9 mouse cellular contexts compared by ENCODE assay signal in genomic region chr9:67012470-67012869, GRCm38 (mm10). TPM values are rescaled to one million over a fixed set of nuclear protein-coding genes. Genes with fewer than 3 reads are reported as not detected.
DNase-seq lines count a peak whose midpoint lies in the region; ATAC-seq and TF ChIP-seq lines count a peak whose summit lies in the region.
"Had no signal": no experiment of that assay in that cellular context is flagged by ENCODE, and none has a peak within 500 bp of the region (broad histone marks: within the 10 kb centered on the region; RNA-seq: fewer than 3 reads in every experiment).

No protein-coding gene starts in this region.

- peak; percentile 62; the same call in 1 of the 2 replicates for ATAC-seq in kidney, embryonic 14.5 days (ENCODE audit: low FRiP score, low TSS enrichment)
- peak; percentile 93 for ATAC-seq in lung, embryonic 16.5 days (ENCODE audit: low read depth)
- ATAC-seq in forebrain, postnatal 0 days: no peak
- ATAC-seq in forebrain, embryonic 11.5 days (replicated peaks; ENCODE audit: low FRiP score): no peak

- 28% methylated on average over 3 of the region's 3 CpGs for WGBS in kidney, embryonic 14.5 days
- WGBS in heart, embryonic 10.5 days: 30% methylated on average over 3 of the region's 3 CpGs
- WGBS in lung, embryonic 16.5 days: 18% methylated on average over 3 of the region's 3 CpGs
- 51% methylated on average over 3 of the region's 3 CpGs for WGBS in forebrain, postnatal 0 days
- 48% methylated on average over 3 of the region's 3 CpGs for WGBS in forebrain, embryonic 11.5 days

- no peak overlapping the region for H3K4me2 ChIP-seq in kidney, embryonic 14.5 days (replicated peaks; ENCODE audit: low read depth, low read length)
- H3K4me2 ChIP-seq in lung, embryonic 16.5 days (ENCODE audit: low read depth, low read length): no peak overlapping the region
- no peak overlapping the region for H3K4me2 ChIP-seq in forebrain, postnatal 0 days (ENCODE audit: low read depth)
- no peak overlapping the region for H3K4me2 ChIP-seq in forebrain, embryonic 11.5 days (ENCODE audit: low read depth, low read length, severe bottlenecking)

- no peaks in the 10 kb centered on the region for H3K36me3 ChIP-seq in kidney, embryonic 14.5 days (ENCODE audit: control insufficient read depth, insufficient read depth, low read length)
- no peaks in the 10 kb centered on the region for H3K36me3 ChIP-seq in heart, embryonic 10.5 days
- no peaks in the 10 kb centered on the region for H3K36me3 ChIP-seq in lung, embryonic 16.5 days (ENCODE audit: control insufficient read depth, insufficient read depth, low read length)
- H3K36me3 ChIP-seq in forebrain, postnatal 0 days (ENCODE audit: insufficient read depth): no peaks in the 10 kb centered on the region
- no peaks in the 10 kb centered on the region for H3K36me3 ChIP-seq in forebrain, embryonic 11.5 days (ENCODE audit: control insufficient read depth, insufficient read depth, low read length)

- H3K9me3 ChIP-seq in kidney, embryonic 14.5 days (ENCODE audit: control insufficient read depth, low read length): no peaks in the 10 kb centered on the region
- no peaks in the 10 kb centered on the region for H3K9me3 ChIP-seq in heart, embryonic 10.5 days
- H3K9me3 ChIP-seq in lung, embryonic 16.5 days (ENCODE audit: control insufficient read depth, low read length): no peaks in the 10 kb centered on the region
- H3K9me3 ChIP-seq in forebrain, postnatal 0 days (ENCODE audit: low read length): no peaks in the 10 kb centered on the region
- H3K9me3 ChIP-seq in forebrain, embryonic 11.5 days (ENCODE audit: control insufficient read depth, low read length): no peaks in the 10 kb centered on the region

- 0 out of 2 replicates have a peak overlapping the region, but pooled peaks have one; percentile 11 for H3K27ac ChIP-seq in kidney, embryonic 14.5 days (ENCODE audit: low read depth, low read length)
- H3K27ac ChIP-seq in heart, embryonic 10.5 days: peak overlapping the region; percentile 13; the same call in 1 of the 2 replicates
- H3K27ac ChIP-seq in lung, embryonic 16.5 days (ENCODE audit: low read length): peak overlapping the region; percentile 64
- H3K27ac ChIP-seq in forebrain, postnatal 0 days (ENCODE audit: low read depth, low read length): no peak overlapping the region
- H3K27ac ChIP-seq in forebrain, embryonic 11.5 days (ENCODE audit: low read depth, low read length): no peak overlapping the region

- peaks cover 9% of the 10 kb centered on the region; the same call in 1 of the 2 replicates for H3K4me1 ChIP-seq in kidney, embryonic 14.5 days (ENCODE audit: control insufficient read depth, insufficient read depth, low read length)
- H3K4me1 ChIP-seq in heart, embryonic 10.5 days: peaks cover 26% of the 10 kb centered on the region
- peaks cover 28% of the 10 kb centered on the region for H3K4me1 ChIP-seq in lung, embryonic 16.5 days (replicated peaks; ENCODE audit: control insufficient read depth, insufficient read depth, low read length)
- H3K4me1 ChIP-seq in forebrain, postnatal 0 days (ENCODE audit: insufficient read depth): no peaks in the 10 kb centered on the region
- H3K4me1 ChIP-seq in forebrain, embryonic 11.5 days (replicated peaks; ENCODE audit: control insufficient read depth, insufficient read depth, low read length): no peaks in the 10 kb centered on the region

- DNase-seq in kidney, adult 8-10 months: no peak
- peak; percentile 60 for DNase-seq in adipocyte (ENCODE audit: low spot score)
- DNase-seq in heart, embryonic 10.5 days (ENCODE audit: low spot score): no peak
- DNase-seq in forebrain, postnatal 0 days: no peak
- no peak for DNase-seq in forebrain, embryonic 11.5 days (ENCODE audit: low spot score)
- DNase-seq in spleen, postnatal 4 days (ENCODE audit: low spot score in 2 of 2): no peak
- DNase-seq: adrenal gland, postnatal 25 days had no signal

- H3K4me3 ChIP-seq in kidney, embryonic 14.5 days (ENCODE audit: low read length): no peak overlapping the region
- H3K4me3 ChIP-seq in heart, embryonic 10.5 days: no peak overlapping the region
- no peak overlapping the region for H3K4me3 ChIP-seq in lung, embryonic 16.5 days (ENCODE audit: low read length)
- no peak overlapping the region for H3K4me3 ChIP-seq in forebrain, postnatal 0 days (ENCODE audit: low read depth, low read length)
- no peak overlapping the region for H3K4me3 ChIP-seq in forebrain, embryonic 11.5 days (ENCODE audit: low read depth, low read length)

- no peaks in the 10 kb centered on the region for H3K27me3 ChIP-seq in kidney, embryonic 14.5 days (ENCODE audit: control insufficient read depth, insufficient read depth, low read length)
- H3K27me3 ChIP-seq in heart, embryonic 10.5 days (ENCODE audit: insufficient read depth, poor library complexity, severe bottlenecking): no peaks in the 10 kb centered on the region
- H3K27me3 ChIP-seq in lung, embryonic 16.5 days (ENCODE audit: control insufficient read depth, insufficient read depth, low read depth, low read length): no peaks in the 10 kb centered on the region
- no peaks in the 10 kb centered on the region for H3K27me3 ChIP-seq in forebrain, postnatal 0 days (ENCODE audit: insufficient read depth, low read length)
- no peaks in the 10 kb centered on the region for H3K27me3 ChIP-seq in forebrain, embryonic 11.5 days (ENCODE audit: control insufficient read depth, insufficient read depth, low read length)

- TF ChIP-seq CTCF in forebrain, postnatal 0 days (IDR thresholded peaks at IDR 0.05; ENCODE audit: low read depth): no peak

- H3K9ac ChIP-seq in kidney, embryonic 14.5 days (ENCODE audit: low read depth, low read length): no peak overlapping the region
- no peak overlapping the region for H3K9ac ChIP-seq in lung, embryonic 16.5 days (ENCODE audit: low read length)
- H3K9ac ChIP-seq in forebrain, postnatal 0 days: no peak overlapping the region
- no peak overlapping the region for H3K9ac ChIP-seq in forebrain, embryonic 11.5 days (ENCODE audit: low read length)

RNA-seq across cellular contexts. Expression of gene Tpm1, which starts 36.7 kb away (rescaled TPM):
- 395 and 422 TPM in 2 replicates for polyA plus RNA-seq in kidney, embryonic 14.5 days (2014; fragmentation: Nextera tagmentation; extraction: Ambion mirVana)
- 2,990 and 4,096 TPM in 2 replicates for polyA plus RNA-seq in heart, embryonic 10.5 days (2016; fragmentation: Nextera tagmentation; extraction: Ambion mirVana)
- 758 and 782 TPM in 2 replicates for polyA plus RNA-seq in lung, embryonic 16.5 days (2015; fragmentation: Nextera tagmentation; extraction: Ambion mirVana)
- 131 and 133 TPM in 2 replicates for total RNA-seq in forebrain, postnatal 0 days (2014; rRNA removed)
- polyA plus RNA-seq in forebrain, postnatal 0 days (2015; fragmentation: Nextera tagmentation; extraction: Ambion mirVana): 120 and 134 TPM in 2 replicates
- polyA plus RNA-seq in forebrain, embryonic 11.5 days (2014; fragmentation: Nextera tagmentation; extraction: Ambion mirVana): 320 TPM in 2 replicates

RNA-seq across cellular contexts. Expression of gene Lactb, which starts 37.2 kb away (rescaled TPM):
- polyA plus RNA-seq in kidney, embryonic 14.5 days (2014; fragmentation: Nextera tagmentation; extraction: Ambion mirVana): 20.6 and 23.4 TPM in 2 replicates
- 10.1 and 11.4 TPM in 2 replicates for polyA plus RNA-seq in heart, embryonic 10.5 days (2016; fragmentation: Nextera tagmentation; extraction: Ambion mirVana)
- polyA plus RNA-seq in lung, embryonic 16.5 days (2015; fragmentation: Nextera tagmentation; extraction: Ambion mirVana): 6.0 and 7.0 TPM in 2 replicates
- 20.3 and 20.7 TPM in 2 replicates for total RNA-seq in forebrain, postnatal 0 days (2014; rRNA removed)
- polyA plus RNA-seq in forebrain, postnatal 0 days (2015; fragmentation: Nextera tagmentation; extraction: Ambion mirVana): 9.9 and 12.2 TPM in 2 replicates
- polyA plus RNA-seq in forebrain, embryonic 11.5 days (2014; fragmentation: Nextera tagmentation; extraction: Ambion mirVana): 9.1 and 11.1 TPM in 2 replicates

Comparison
In these comparisons a context has a peak if more than half of its experiments do, and no peak if none do; other contexts are left out.
1. ATAC-seq: peak in kidney, embryonic 14.5 days (single experiment) and lung, embryonic 16.5 days (single experiment); none in forebrain, postnatal 0 days (single experiment) and forebrain, embryonic 11.5 days (single experiment).
2. H3K27ac ChIP-seq: peak in kidney, embryonic 14.5 days (single experiment), heart, embryonic 10.5 days (single experiment) and lung, embryonic 16.5 days (single experiment); none in forebrain, postnatal 0 days (single experiment) and forebrain, embryonic 11.5 days (single experiment).